Mouse (Mus musculus) megakaryocyte, embryonic 14.5 days (primary cell): Measurements from ENCODE around the gene Zfp672. TPM values are rescaled to one million over a fixed set of nuclear protein-coding genes. Genes with fewer than 3 reads are reported as not detected.

Source experiments
- H3K27me3 ChIP-seq: replicated peaks from 2 replicates; pipeline ENCODE3; 2012; ENCODE audit warnings: inconsistent platforms
- H3K36me3 ChIP-seq: replicated peaks from 2 replicates; pipeline ENCODE3; 2012; ENCODE audit warnings: low read length, inconsistent platforms, mixed read lengths
- H3K4me1 ChIP-seq: 2 replicates; pipeline ENCODE4 v1.6.1; 2012; ENCODE audit warnings: inconsistent platforms
- H3K4me3 ChIP-seq: replicated peaks from 2 replicates; pipeline ENCODE3; 2012; ENCODE audit warnings: moderate library complexity, mild to moderate bottlenecking, inconsistent platforms
- H3K9me3 ChIP-seq: 2 replicates; pipeline ENCODE4 v1.6.1; 2012; ENCODE audit warnings: inconsistent platforms
- FLI1 ChIP-seq: IDR thresholded peaks from 2 replicates; pipeline ENCODE4 v1.6.1; 2012; ENCODE audit warnings: low read length, inconsistent platforms, mixed read lengths
- GATA1 ChIP-seq: IDR thresholded peaks from 3 replicates; pipeline ENCODE4 v1.6.1; 2012; ENCODE audit warnings: mixed read lengths, low read length, inconsistent platforms, borderline replicate concordance
- polyA plus RNA-seq: library from polyadenylated mRNA; stranded (reverse); fragments of >175 nt; gene quantifications from 2 replicates; pipeline ENCODE4 v1.2.3, GENCODE M21; 2012; ENCODE audit warnings: low replicate concordance; ENCODE audit not compliant: insufficient read depth

Zfp672 gene
- polyA plus RNA-seq, 1 experiment, result 11.6 TPM

GRCm38 (mm10) chr11:58289992-58290682 lies 40.0 kb downstream of the Zfp672 start:
- Histone ChIP-seq H3K4me1 (peaks cover 13% of the 10 kb centered on the region), H3K9me3 (no peaks in the 10 kb centered on the region), H3K36me3 (no peaks in the 10 kb centered on the region), H3K27me3 (peaks cover 55% of the 10 kb centered on the region), H3K4me3 (no peak overlapping the region)
- TF ChIP-seq FLI1 (no peak), GATA1 (no peak)

- H3K4me1 ChIP-seq, result no peaks in the 10 kb centered on the region
- H3K4me3 ChIP-seq, result no peak overlapping the region
- H3K36me3 ChIP-seq, result no peaks in the 10 kb centered on the region
- no peaks in the 10 kb centered on the region for H3K9me3 ChIP-seq
- TF ChIP-seq GATA1 (no peak), FLI1 (no peak)
- H3K27me3 ChIP-seq, result peaks cover 48% of the 10 kb centered on the region
Observed at GRCm38 (mm10) chr11:58282518-58282917, 47.6 kb downstream of the Zfp672 start.

- Histone ChIP-seq H3K27me3 (peaks cover 48% of the 10 kb centered on the region), H3K4me1 (no peaks in the 10 kb centered on the region), H3K4me3 (no peak overlapping the region), H3K36me3 (no peaks in the 10 kb centered on the region), H3K9me3 (no peaks in the 10 kb centered on the region)
- no peak for TF ChIP-seq GATA1
- no peak for TF ChIP-seq FLI1
Observed at GRCm38 (mm10) chr11:58281970-58282496, 48.1 kb downstream of the Zfp672 start.

- no peak overlapping the region for H3K4me3 ChIP-seq
- peaks cover 2% of the 10 kb centered on the region; the same call in 1 of the 2 replicates for H3K4me1 ChIP-seq
- no peaks in the 10 kb centered on the region for H3K36me3 ChIP-seq
- H3K9me3 ChIP-seq, result no peaks in the 10 kb centered on the region
- H3K27me3 ChIP-seq, result peaks cover 48% of the 10 kb centered on the region
- no peak for TF ChIP-seq GATA1
Observed at GRCm38 (mm10) chr11:58275756-58276155, 54.4 kb downstream of the Zfp672 start.

- Histone ChIP-seq H3K9me3 (no peaks in the 10 kb centered on the region), H3K27me3 (peaks cover 44% of the 10 kb centered on the region), H3K4me1 (peaks cover 2% of the 10 kb centered on the region; the same call in 1 of the 2 replicates), H3K36me3 (no peaks in the 10 kb centered on the region), H3K4me3 (peak within 1 kb of the TSS; percentile 53)
- no peak for TF ChIP-seq GATA1
- no peak for TF ChIP-seq FLI1
Observed at GRCm38 (mm10) chr11:58274572-58274971, 55.6 kb downstream of the Zfp672 start, which contains the start of gene 4930438A08Rik. Gene 4930438A08Rik, plus strand, starts transcription at chr11:58274799.

GRCm38 (mm10) chr11:58268285-58268684 lies 61.9 kb downstream of the Zfp672 start:
- TF ChIP-seq GATA1 (no peak), FLI1 (no peak)
- Histone ChIP-seq H3K4me3 (no peak overlapping the region), H3K36me3 (no peaks in the 10 kb centered on the region), H3K9me3 (no peaks in the 10 kb centered on the region), H3K27me3 (peaks cover 27% of the 10 kb centered on the region), H3K4me1 (no peaks in the 10 kb centered on the region)

Other genes starting within 250 kb of the Zfp672 start
- gene Gm12248, start 237.2 kb downstream of the Zfp672 start, polyA plus RNA-seq, result not detected in 2 replicates
- 1.1 and 3.5 TPM in 2 replicates for gene Cnot8, start 226.2 kb downstream of the Zfp672 start, polyA plus RNA-seq
- 1.3 and 2.7 TPM in 2 replicates for gene Gemin5, start 161.8 kb downstream of the Zfp672 start, polyA plus RNA-seq
- 13.3 and 15.7 TPM in 2 replicates for gene Mrpl22, start 158.7 kb downstream of the Zfp672 start, polyA plus RNA-seq
- 15.1 and 23.5 TPM in 2 replicates for gene Igtp, start 130.8 kb downstream of the Zfp672 start, polyA plus RNA-seq
- gene Irgm2, start 130.7 kb downstream of the Zfp672 start, polyA plus RNA-seq, result 0.48 and 2.1 TPM in 2 replicates
- gene 4930438A08Rik, start 55.5 kb downstream of the Zfp672 start, polyA plus RNA-seq, result 0.19 TPM in 1 of 2 replicates, not detected in the other
- gene Zfp692, start 23.3 kb downstream of the Zfp672 start, polyA plus RNA-seq, result 7.7 and 14.6 TPM in 2 replicates
- gene Sh3bp5l, start 385 bp upstream of the Zfp672 start, polyA plus RNA-seq, result 2.9 and 15.9 TPM in 2 replicates
- not detected in 2 replicates for gene Lypd8, start 48.7 kb upstream of the Zfp672 start, polyA plus RNA-seq
- not detected in 2 replicates for gene 1810065E05Rik, start 90.8 kb upstream of the Zfp672 start, polyA plus RNA-seq
- not detected in 2 replicates for gene Gm12253, start 102.2 kb upstream of the Zfp672 start, polyA plus RNA-seq
- not detected in 2 replicates for gene Lypd9, start 122.6 kb upstream of the Zfp672 start, polyA plus RNA-seq
- gene Olfr30, start 131.9 kb upstream of the Zfp672 start, polyA plus RNA-seq, result not detected in 2 replicates
- not detected in 2 replicates for gene Olfr332, start 162.2 kb upstream of the Zfp672 start, polyA plus RNA-seq
- gene Olfr331, start 172.2 kb upstream of the Zfp672 start, polyA plus RNA-seq, result not detected in 2 replicates
- gene Olfr330, start 204.5 kb upstream of the Zfp672 start, polyA plus RNA-seq, result not detected in 2 replicates
- not detected in 2 replicates for gene Olfr329-ps, start 216.1 kb upstream of the Zfp672 start, polyA plus RNA-seq
- gene Olfr328, start 225.3 kb upstream of the Zfp672 start, polyA plus RNA-seq, result 0.44 TPM in 1 of 2 replicates, not detected in the other
- not detected in 2 replicates for gene Olfr224, start 240.2 kb upstream of the Zfp672 start, polyA plus RNA-seq
- not detected in 2 replicates for gene Olfr325, start 247.4 kb upstream of the Zfp672 start, polyA plus RNA-seq